Mouse (Mus musculus) R1 (cell line): ENCODE measurements at regions not wholly inside any gene's neighbourhood (a gene's known extent, or its start where the extent isn't known, plus 50 kb on each side); places are given as distances from the start of the nearest gene placed in this dataset.

Experiments
- DNase-seq: peaks from one replicate; pipeline ENCODE4 v3.0.0-alpha.2; 2018; ENCODE audit warnings: low read depth, low spot score

DNA sequence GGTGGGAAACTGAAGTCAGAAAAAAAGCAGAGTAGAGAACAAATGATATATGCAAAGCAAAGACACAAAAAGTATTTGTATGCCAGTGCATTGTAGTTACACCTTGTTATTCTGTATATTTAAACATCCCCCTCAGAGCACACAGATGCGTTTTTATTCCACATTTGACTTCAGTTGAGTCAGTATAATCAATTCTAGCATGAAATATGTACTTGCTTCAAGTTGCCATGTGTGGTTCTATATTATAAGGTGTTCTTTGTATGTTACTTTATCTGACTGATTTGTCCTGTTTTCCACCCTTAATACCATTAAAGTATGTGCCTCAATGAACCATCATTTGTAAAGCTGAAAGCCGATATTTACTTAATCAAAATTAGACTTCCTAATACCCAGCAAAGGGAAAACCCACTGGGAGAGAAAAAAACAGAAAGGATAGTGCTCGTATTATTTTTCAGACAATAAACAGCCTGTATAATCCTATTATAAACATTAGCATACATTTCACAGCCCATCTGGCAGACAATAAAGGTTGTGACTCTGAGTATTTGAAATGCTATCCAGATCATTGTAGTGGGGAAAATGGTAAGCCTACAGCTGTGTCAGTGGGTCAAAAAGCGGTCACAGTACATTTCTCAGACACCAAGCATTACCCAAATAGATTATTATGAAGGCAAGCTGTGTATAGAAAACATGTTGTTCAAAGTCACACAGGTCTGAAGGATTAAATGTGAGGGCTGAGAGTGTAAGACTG lies 189.1 kb upstream of the Bmp2 start:
- no peak for DNase-seq

GRCm38 (mm10) chr2:133371490-133372215 lies 180.3 kb upstream of the Bmp2 start:
- DNase-seq, result no peak

DNA sequence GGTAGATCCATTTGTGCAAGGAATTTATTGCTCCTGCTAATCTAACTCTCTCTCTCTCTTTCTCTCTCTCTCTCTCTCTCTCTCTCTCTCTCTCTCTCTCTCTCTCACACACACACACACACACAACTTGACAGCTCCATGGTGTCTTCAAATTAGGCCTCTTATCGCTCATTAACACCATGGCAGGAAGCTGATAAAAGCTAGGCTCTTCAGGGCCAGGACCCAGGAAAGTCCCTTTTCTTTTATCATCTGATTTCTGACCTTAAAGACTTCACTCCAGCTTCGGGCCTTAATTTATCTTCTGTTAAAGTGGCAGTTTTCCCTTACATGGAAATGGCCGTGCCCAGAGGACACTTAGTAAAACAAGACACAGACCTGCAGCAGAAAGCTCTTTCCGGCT lies 178.4 kb upstream of the Bmp2 start:
- no peak for DNase-seq

GRCm38 (mm10) chr2:133381054-133381453 lies 170.9 kb upstream of the Bmp2 start:
- DNase-seq, result peak; percentile 43

DNA sequence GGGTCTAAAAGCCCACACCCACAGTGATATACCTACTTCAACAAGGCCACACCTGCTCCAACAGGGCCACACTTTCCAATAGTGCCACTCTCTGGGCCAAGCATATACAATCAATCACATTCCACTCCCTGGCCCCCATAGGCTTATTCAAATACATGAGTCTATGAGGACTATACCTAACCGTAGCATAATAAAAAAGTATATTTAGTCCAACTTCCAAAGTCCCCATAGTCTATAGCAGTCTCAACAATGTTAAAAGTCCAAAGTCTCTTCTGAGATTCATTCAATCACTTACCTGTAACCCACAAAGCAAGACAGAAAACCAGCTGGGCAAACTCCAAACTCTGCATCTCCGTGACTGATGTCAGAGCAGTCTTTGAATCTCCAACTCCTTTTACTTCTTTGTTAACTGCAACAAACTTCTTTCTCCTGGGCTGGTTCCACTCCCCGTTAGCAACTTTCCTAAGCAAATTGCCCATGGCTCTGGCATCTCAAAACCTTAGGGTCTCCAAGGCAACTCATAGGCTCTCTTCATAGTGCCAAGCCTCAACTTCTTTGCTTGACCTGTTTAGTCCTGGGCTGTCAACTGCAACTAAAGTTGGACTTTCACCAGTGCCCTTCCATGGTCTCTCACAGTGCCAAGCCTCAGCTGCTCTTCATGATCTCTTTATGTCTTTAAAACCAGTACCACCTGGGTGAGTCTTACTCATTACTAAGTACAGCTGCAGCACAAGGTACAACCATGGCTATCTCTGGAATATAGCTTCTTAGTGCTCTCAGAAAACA lies 168.6 kb upstream of the Bmp2 start:
- no peak for DNase-seq

DNA sequence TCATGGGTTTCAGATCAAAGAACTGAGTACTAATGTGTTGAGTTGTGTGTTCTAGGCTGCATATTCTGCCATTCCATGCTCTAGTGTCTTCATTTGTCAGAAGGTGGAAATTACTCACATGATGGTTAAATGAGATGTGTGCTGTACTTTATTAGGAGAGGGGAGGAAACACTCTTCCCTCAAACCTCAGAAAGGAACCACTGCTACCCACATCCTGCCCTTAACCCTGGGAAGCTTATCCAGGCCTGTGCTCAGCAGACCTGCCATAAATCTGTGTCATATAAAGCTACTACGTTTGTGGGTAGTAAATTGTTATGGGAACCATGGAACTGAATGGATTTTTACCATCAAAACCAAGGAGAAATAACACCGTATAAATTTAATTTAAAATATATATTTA lies 166.7 kb upstream of the Bmp2 start:
- no peak for DNase-seq

DNA sequence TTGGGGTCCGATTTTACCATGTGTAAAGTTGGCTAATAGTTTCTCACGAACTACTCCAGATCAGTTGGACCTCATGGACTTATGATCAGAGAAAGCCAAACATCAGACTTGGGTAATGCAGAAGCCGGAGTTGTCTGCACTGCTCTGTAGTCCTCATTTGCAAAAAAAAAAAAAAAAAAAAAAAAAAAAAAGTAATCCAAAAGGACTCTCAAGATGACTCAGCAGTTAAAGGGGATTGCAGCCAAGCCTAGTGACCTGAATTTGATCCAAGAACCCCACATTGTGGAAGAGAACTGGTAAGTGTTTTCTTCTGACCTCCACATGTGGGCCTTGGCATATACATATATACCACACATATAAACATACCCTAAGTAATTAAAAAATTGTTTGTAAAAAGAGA lies 164.6 kb upstream of the Bmp2 start:
- DNase-seq, result no peak

DNA sequence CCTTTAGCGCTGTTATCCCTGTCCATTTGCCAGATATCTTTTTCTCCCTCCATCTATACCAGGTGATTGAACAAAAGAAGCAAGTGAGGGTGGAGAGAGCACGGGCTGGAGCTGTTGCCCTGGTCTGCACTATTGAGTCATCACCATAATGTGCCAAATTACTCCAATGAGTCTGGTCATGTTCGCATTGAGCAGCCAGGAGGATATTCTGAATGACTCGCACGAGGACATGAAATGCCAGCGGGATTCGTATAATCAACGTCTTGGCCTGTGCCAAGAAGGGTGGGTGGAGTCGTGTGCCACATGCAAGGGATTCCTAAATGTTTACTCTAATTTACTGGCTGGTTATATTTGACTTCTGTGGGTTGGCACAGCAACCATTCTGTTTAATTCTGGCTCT lies 159.7 kb upstream of the Bmp2 start:
- no peak for DNase-seq

GRCm38 (mm10) chr2:133397566-133397965 lies 154.4 kb upstream of the Bmp2 start:
- peak; percentile 6 for DNase-seq

- no peak for DNase-seq
Observed at GRCm38 (mm10) chr2:133399059-133399690, 152.8 kb upstream of the Bmp2 start.

- DNase-seq, result no peak
Observed at GRCm38 (mm10) chr2:133400963-133401362, 151.0 kb upstream of the Bmp2 start.

- no peak for DNase-seq
Observed at GRCm38 (mm10) chr2:133416990-133417581, 134.9 kb upstream of the Bmp2 start.

- DNase-seq, result peak; percentile 7
Observed at GRCm38 (mm10) chr2:133419686-133420303, 132.2 kb upstream of the Bmp2 start.

- no peak for DNase-seq
Observed at GRCm38 (mm10) chr2:133425538-133425937, 126.4 kb upstream of the Bmp2 start.

- no peak for DNase-seq
Observed at GRCm38 (mm10) chr2:133427039-133427438, 124.9 kb upstream of the Bmp2 start.

DNA sequence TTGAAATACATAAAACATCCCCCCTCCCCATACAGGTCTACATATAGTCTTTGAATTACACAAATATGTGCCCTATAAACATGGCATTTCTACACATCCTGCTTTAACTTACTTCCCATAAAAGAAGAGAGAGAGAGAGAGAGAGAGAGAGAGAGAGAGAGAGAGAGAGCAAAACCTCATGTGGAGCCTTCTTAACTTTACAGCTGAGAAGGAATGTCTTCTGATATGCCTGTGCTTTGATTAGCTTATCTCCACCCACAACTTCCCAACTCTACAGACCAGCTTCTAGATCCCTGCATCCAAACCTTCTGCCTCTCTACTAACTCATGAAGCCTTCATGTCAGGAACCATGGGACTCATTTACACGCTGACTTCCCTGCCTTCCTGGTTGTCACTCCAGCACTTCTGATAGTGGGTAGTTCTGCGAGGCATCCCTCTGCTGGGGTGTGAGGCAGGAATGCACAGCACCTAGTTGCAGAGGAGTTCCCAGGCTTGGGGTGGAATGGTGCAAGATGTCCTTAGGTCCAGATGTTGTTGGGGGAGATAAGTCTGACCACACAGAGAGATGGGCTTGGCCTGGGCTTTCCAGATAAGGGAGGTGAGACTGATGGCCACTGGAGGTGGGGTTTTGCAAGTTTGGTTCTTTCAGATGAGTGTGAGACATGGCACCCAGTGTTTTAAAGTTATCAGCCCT lies 122.4 kb upstream of the Bmp2 start:
- DNase-seq, result no peak

GRCm38 (mm10) chr2:133430741-133431438 lies 121.1 kb upstream of the Bmp2 start:
- peak; percentile 43 for DNase-seq

GRCm38 (mm10) chr2:133432141-133432813 lies 119.7 kb upstream of the Bmp2 start:
- DNase-seq, result peak; percentile 84
